Mouse (Mus musculus) MEL-GATA-1-ER (cell line): ENCODE results near the gene Tsen54.
A peak's percentile ranks its signal among the peaks of the same experiment; 100 is the strongest.

ENCODE experiments used
- DNase-seq: peaks from one replicate; pipeline ENCODE4 v3.0.0-alpha.2; 2012; ENCODE audit warnings: low read depth; ENCODE audit errors: extremely low read depth

The Tsen54 gene

DNA sequence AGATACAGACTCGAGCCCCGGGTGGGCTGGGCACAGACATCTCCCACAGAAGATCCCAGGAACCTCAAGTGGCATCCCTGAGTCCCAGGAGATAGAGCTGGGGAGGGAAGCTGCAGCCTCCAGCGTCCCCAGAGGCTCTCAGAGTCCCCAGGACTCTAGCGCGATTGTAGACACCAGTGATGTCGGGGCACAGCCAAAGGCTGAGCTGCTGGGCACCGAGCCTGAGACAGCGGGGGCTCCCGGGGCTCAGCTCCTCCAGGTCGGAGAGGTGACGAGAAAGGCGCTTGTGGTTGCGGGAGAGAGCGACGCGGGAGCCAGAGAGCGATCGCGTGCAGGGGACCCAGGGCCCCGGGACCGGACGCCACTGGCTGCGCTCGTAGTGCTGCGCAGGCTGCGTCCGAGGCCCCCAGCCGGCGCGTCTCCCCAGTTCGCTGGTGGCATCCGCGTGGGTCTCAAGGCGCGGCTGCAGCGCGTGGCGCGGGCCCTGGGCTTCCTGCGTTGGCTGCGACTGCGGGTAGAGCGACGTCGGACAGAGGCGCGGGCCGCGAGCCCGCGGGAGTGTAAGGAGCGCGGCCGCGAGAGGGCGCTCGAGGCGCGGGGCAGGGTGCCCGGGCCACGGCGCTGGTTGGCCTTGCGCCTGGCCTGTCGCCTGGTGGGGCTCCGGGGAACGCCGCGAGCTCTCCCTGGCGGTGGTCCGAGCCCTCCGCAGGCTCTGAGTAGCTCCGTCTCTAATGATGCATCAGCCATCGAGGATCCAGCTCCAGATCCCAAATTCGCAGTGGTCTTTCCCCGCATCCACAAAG, 44.8 kb downstream of the Tsen54 start:
- peak; percentile 39 for DNase-seq

- no peak for DNase-seq
Observed at GRCm38 (mm10) chr11:115863895-115864294, 49.4 kb downstream of the Tsen54 start.

GRCm38 (mm10) chr11:115869393-115869792, 54.9 kb downstream of the Tsen54 start:
- DNase-seq = no peak

DNA sequence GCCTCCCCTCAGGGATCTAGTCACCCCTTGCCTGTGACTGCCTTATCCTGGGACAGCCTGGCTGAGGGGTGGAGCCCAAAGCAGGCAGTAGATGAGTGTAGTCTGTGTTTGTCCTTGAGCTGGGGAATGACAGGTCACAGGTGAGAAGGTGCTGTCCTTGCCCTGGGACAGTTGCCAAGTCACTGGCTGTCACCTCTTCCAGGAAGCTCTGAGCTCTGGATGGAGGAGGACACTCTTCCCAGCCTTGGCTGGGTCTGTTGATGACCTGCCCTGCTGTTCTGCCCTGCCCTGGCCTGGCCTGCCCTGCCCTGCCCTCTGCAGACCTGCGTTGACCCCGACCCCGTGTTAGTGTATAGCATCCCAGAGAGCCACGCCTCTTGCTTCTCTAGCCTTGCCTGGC, 57.9 kb downstream of the Tsen54 start:
- no peak for DNase-seq
